Mouse (Mus musculus) hindbrain, embryonic 13.5 days (tissue): ENCODE measurements around the gene Mamdc2. TPM values are rescaled to one million over a fixed set of nuclear protein-coding genes. Genes with fewer than 3 reads are reported as not detected.

Experiments used
- ATAC-seq: fragments of 200-750 bp; cut with Nextera tagmentation; 2 replicates; pipeline ENCODE4 v1.8.0; 2017; ENCODE audit warnings: moderate TSS enrichment; ENCODE audit not compliant: low FRiP score
- H3K27ac ChIP-seq: fragments of 300-500 bp; sonication (generic); 2 replicates; pipeline ENCODE4 v1.5.1; 2015; ENCODE audit warnings: inconsistent platforms, mild to moderate bottlenecking, moderate library complexity
- H3K27me3 ChIP-seq: fragments of 300-500 bp; sonication (generic); 2 replicates; pipeline ENCODE4 v1.6.1; 2015; ENCODE audit warnings: mild to moderate bottlenecking, inconsistent platforms
- H3K36me3 ChIP-seq: fragments of 300-500 bp; sonication (generic); 2 replicates; pipeline ENCODE4 v1.6.1; 2015; ENCODE audit warnings: mild to moderate bottlenecking, inconsistent platforms
- H3K4me1 ChIP-seq: fragments of 300-500 bp; sonication (generic); replicated peaks from 2 replicates; pipeline ENCODE4 v1.6.1; 2015; ENCODE audit warnings: inconsistent platforms
- H3K4me2 ChIP-seq: fragments of 300-500 bp; sonication (generic); 2 replicates; pipeline ENCODE4 v1.6.1; 2015; ENCODE audit warnings: inconsistent platforms, mild to moderate bottlenecking, moderate library complexity
- H3K4me3 ChIP-seq: fragments of 300-500 bp; sonication (generic); 2 replicates; pipeline ENCODE4 v1.5.1; 2015; ENCODE audit warnings: mild to moderate bottlenecking, inconsistent platforms
- H3K9ac ChIP-seq: fragments of 300-500 bp; sonication (generic); 2 replicates; pipeline ENCODE4 v1.6.1; 2015; ENCODE audit warnings: mild to moderate bottlenecking, inconsistent platforms
- H3K9me3 ChIP-seq: fragments of 300-500 bp; sonication (generic); 2 replicates; pipeline ENCODE4 v1.6.1; 2016; ENCODE audit warnings: inconsistent platforms
- WGBS: fragments of 180-500 bp; shearing (Covaris S2); methylation state at CpG from one replicate; pipeline ENCODE4 v1.1.7; 2015; 5-methylcytosine and 5-hydroxymethylcytosine counted together
- polyA plus RNA-seq: library from polyadenylated mRNA; unstranded; fragments of >200 nt; fragmentation: Nextera tagmentation; extraction: Ambion mirVana; gene quantifications from 2 replicates; pipeline ENCODE4 v1.2.1, GENCODE M21; 2015

Mamdc2 gene
- polyA plus RNA-seq, 1 experiment from 2014 or later, result 0.99 TPM

- Histone ChIP-seq H3K4me1 (peaks cover 11% of the 10 kb centered on the region), H3K9ac (no peak overlapping the region), H3K4me2 (no peak overlapping the region), H3K27ac (no peak overlapping the region), H3K36me3 (no peaks in the 10 kb centered on the region), H3K4me3 (no peak overlapping the region), H3K27me3 (no peaks in the 10 kb centered on the region), H3K9me3 (no peaks in the 10 kb centered on the region)
- WGBS, result 94% methylated on average over 7 of the region's 7 CpGs
- ATAC-seq, result no peak
Measured at GRCm38 (mm10) chr19:23374941-23375656, 73.1 kb downstream of the Mamdc2 start.

- no peak overlapping the region for H3K4me2 ChIP-seq
- ATAC-seq, result peak; percentile 15; the same call in 1 of the 2 replicates
- peaks cover 11% of the 10 kb centered on the region for H3K4me1 ChIP-seq
- 79% methylated on average over 9 of the region's 9 CpGs for WGBS
- H3K9me3 ChIP-seq, result no peaks in the 10 kb centered on the region
- H3K36me3 ChIP-seq, result no peaks in the 10 kb centered on the region
- H3K27ac ChIP-seq, result no peak overlapping the region
- no peak overlapping the region for H3K9ac ChIP-seq
- H3K4me3 ChIP-seq, result no peak overlapping the region
- no peaks in the 10 kb centered on the region for H3K27me3 ChIP-seq
Measured at GRCm38 (mm10) chr19:23373728-23374127, 74.5 kb downstream of the Mamdc2 start.

DNA sequence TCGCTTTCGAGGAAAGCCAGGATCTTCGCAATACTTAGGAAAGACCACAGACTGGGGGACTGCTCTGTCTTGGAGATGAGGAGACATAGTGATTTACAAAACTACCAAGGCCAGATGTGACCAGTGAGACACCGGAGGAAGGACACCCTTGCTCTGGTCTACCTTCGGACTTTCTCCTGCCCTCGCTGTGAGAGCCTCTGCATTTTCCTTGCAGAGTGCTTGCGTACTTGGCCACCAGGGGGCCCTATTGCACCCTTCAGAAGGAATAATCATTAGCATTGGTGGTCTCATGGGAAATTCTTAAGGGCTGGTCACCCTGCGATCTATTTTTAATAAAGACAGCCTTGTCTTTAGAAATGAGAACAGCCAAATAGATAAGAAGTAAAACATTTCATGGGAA, 75.0 kb downstream of the Mamdc2 start:
- ATAC-seq, result peak; percentile 60; the same call in 1 of the 2 replicates
- Histone ChIP-seq H3K4me2 (no peak overlapping the region), H3K4me3 (no peak overlapping the region), H3K27ac (no peak overlapping the region), H3K9me3 (no peaks in the 10 kb centered on the region), H3K9ac (no peak overlapping the region), H3K4me1 (peaks cover 11% of the 10 kb centered on the region), H3K27me3 (no peaks in the 10 kb centered on the region), H3K36me3 (no peaks in the 10 kb centered on the region)
- 44% methylated on average over 8 of the region's 8 CpGs for WGBS

GRCm38 (mm10) chr19:23369275-23369674, 79.0 kb downstream of the Mamdc2 start:
- no peak overlapping the region for H3K9ac ChIP-seq
- 92% methylated on average over 4 of the region's 4 CpGs for WGBS
- no peak overlapping the region for H3K4me3 ChIP-seq
- no peak overlapping the region for H3K27ac ChIP-seq
- H3K4me2 ChIP-seq, result no peak overlapping the region
- no peaks in the 10 kb centered on the region for H3K9me3 ChIP-seq
- H3K36me3 ChIP-seq, result no peaks in the 10 kb centered on the region
- no peaks in the 10 kb centered on the region for H3K27me3 ChIP-seq
- no peaks in the 10 kb centered on the region for H3K4me1 ChIP-seq
- ATAC-seq, result no peak

GRCm38 (mm10) chr19:23362006-23362405, 86.2 kb downstream of the Mamdc2 start:
- Histone ChIP-seq H3K9ac (no peak overlapping the region), H3K36me3 (no peaks in the 10 kb centered on the region), H3K4me3 (no peak overlapping the region), H3K27ac (no peak overlapping the region), H3K4me1 (no peaks in the 10 kb centered on the region), H3K27me3 (no peaks in the 10 kb centered on the region), H3K4me2 (no peak overlapping the region), H3K9me3 (no peaks in the 10 kb centered on the region)
- no peak for ATAC-seq
- WGBS, result 87% methylated on average over 3 of the region's 3 CpGs

DNA sequence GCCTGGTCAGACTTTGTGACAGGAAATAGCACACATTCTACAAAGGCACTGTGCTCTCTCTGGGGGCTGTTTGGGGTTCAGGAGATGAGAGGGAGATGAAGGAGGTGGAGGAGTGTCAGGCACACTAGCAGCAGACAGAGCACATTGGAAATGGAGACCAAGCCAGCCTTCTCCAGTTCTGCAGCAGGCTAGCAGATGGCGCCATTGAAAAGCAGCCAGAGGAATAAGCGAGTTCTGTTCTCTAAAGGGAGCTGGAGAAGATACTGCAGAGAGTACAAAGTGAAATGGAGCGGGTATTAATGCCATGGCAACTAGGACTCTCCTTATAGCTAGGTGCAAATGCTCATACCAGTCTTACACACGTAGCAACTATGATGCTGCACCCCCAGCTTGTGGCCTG, 87.1 kb downstream of the Mamdc2 start:
- no peaks in the 10 kb centered on the region for H3K4me1 ChIP-seq
- H3K36me3 ChIP-seq, result no peaks in the 10 kb centered on the region
- no peak overlapping the region for H3K27ac ChIP-seq
- WGBS, result 77% methylated on average over 4 of the region's 4 CpGs
- H3K4me2 ChIP-seq, result no peak overlapping the region
- H3K9ac ChIP-seq, result no peak overlapping the region
- H3K4me3 ChIP-seq, result no peak overlapping the region
- ATAC-seq, result no peak
- H3K27me3 ChIP-seq, result no peaks in the 10 kb centered on the region
- H3K9me3 ChIP-seq, result no peaks in the 10 kb centered on the region

DNA sequence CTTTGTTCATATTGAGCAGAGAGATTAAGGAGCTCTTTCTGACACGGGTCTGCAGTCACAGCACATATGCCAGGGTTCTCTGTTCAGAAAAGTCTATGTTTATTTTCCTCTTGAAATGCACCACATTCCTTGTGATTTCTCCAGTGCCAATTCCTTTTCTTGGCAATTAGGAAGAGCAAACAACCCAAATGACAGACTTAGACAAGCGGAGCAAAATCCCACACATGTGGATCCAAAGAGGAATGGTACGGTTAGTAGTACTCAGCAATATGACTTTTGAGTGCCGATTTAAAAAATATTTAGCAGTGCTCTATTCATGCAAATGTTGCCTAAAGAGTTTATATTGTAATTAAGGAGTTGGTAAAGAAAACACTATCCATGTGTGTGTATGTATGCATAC, 87.7 kb downstream of the Mamdc2 start:
- Histone ChIP-seq H3K4me2 (no peak overlapping the region), H3K27ac (no peak overlapping the region), H3K36me3 (no peaks in the 10 kb centered on the region), H3K4me1 (no peaks in the 10 kb centered on the region), H3K9me3 (no peaks in the 10 kb centered on the region), H3K27me3 (no peaks in the 10 kb centered on the region), H3K9ac (no peak overlapping the region), H3K4me3 (no peak overlapping the region)
- 90% methylated on average over 4 of the region's 4 CpGs for WGBS
- no peak for ATAC-seq

GRCm38 (mm10) chr19:23357253-23357652, 91.0 kb downstream of the Mamdc2 start:
- Histone ChIP-seq H3K36me3 (no peaks in the 10 kb centered on the region), H3K27ac (no peak overlapping the region), H3K9ac (no peak overlapping the region), H3K4me2 (no peak overlapping the region), H3K9me3 (no peaks in the 10 kb centered on the region), H3K27me3 (no peaks in the 10 kb centered on the region), H3K4me3 (no peak overlapping the region), H3K4me1 (0 out of 2 replicates have a peak, but pooled peaks cover 3% of the 10 kb centered on the region)
- 86% methylated on average over 5 of the region's 5 CpGs for WGBS
- no peak for ATAC-seq

DNA sequence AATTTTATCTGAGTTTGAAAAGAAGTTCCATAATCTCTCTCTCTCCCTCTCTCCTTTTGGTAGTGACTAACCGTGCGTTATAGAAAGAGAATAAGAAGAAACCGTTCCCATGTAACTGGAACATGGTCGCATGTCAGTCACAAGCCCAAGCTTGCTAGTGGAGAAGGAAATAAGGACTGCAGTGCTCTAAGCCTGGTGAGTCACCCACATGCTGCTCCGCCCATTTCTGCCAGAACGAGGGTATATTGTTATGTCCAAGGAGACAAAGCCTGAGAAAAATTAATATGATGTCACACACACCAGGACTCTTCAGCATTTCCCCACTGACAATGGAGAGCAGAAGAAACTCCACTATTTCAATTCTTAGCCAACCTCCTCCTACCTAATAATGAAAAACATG, 93.5 kb downstream of the Mamdc2 start:
- no peaks in the 10 kb centered on the region for H3K9me3 ChIP-seq
- no peak overlapping the region for H3K4me2 ChIP-seq
- H3K36me3 ChIP-seq, result no peaks in the 10 kb centered on the region
- WGBS, result 90% methylated on average over 6 of the region's 6 CpGs
- H3K27me3 ChIP-seq, result no peaks in the 10 kb centered on the region
- ATAC-seq, result no peak
- H3K9ac ChIP-seq, result no peak overlapping the region
- 0 out of 2 replicates have a peak, but pooled peaks cover 3% of the 10 kb centered on the region for H3K4me1 ChIP-seq
- no peak overlapping the region for H3K4me3 ChIP-seq
- H3K27ac ChIP-seq, result no peak overlapping the region

GRCm38 (mm10) chr19:23353881-23354401, 94.3 kb downstream of the Mamdc2 start:
- H3K4me1 ChIP-seq, result 0 out of 2 replicates have a peak, but pooled peaks cover 3% of the 10 kb centered on the region
- ATAC-seq, result no peak
- no peak overlapping the region for H3K27ac ChIP-seq
- no peaks in the 10 kb centered on the region for H3K9me3 ChIP-seq
- H3K36me3 ChIP-seq, result no peaks in the 10 kb centered on the region
- H3K27me3 ChIP-seq, result no peaks in the 10 kb centered on the region
- H3K9ac ChIP-seq, result no peak overlapping the region
- no peak overlapping the region for H3K4me2 ChIP-seq
- WGBS, result 72% methylated on average over 9 of the region's 9 CpGs
- no peak overlapping the region for H3K4me3 ChIP-seq

- no peak overlapping the region for H3K27ac ChIP-seq
- no peaks in the 10 kb centered on the region for H3K27me3 ChIP-seq
- no peaks in the 10 kb centered on the region for H3K36me3 ChIP-seq
- H3K4me3 ChIP-seq, result no peak overlapping the region
- ATAC-seq, result no peak
- WGBS, result 83% methylated on average over 8 of the region's 8 CpGs
- H3K4me2 ChIP-seq, result no peak overlapping the region
- H3K4me1 ChIP-seq, result 0 out of 2 replicates have a peak, but pooled peaks cover 3% of the 10 kb centered on the region
- H3K9me3 ChIP-seq, result no peaks in the 10 kb centered on the region
- H3K9ac ChIP-seq, result no peak overlapping the region
Measured at GRCm38 (mm10) chr19:23353161-23353560, 95.1 kb downstream of the Mamdc2 start.

GRCm38 (mm10) chr19:23351808-23352491, 96.3 kb downstream of the Mamdc2 start:
- Histone ChIP-seq H3K27me3 (no peaks in the 10 kb centered on the region), H3K9me3 (no peaks in the 10 kb centered on the region), H3K9ac (no peak overlapping the region), H3K36me3 (no peaks in the 10 kb centered on the region), H3K4me3 (no peak overlapping the region), H3K27ac (no peak overlapping the region), H3K4me2 (no peak overlapping the region), H3K4me1 (0 out of 2 replicates have a peak, but pooled peaks cover 3% of the 10 kb centered on the region)
- no peak for ATAC-seq
- 89% methylated on average over 13 of the region's 13 CpGs for WGBS
